Mouse (Mus musculus) kidney, adult 2 months (tissue): ENCODE results near the gene Gm49325.

Experiments used
- CTCF ChIP-seq: fragments of 200-500 bp; conservative IDR thresholded peaks from 2 replicates; pipeline ENCODE4 v1.5.1; 2011; ENCODE audit warnings: low read depth, mild to moderate bottlenecking, control low read depth, low read length, moderate library complexity, mixed read lengths; ENCODE audit not compliant: insufficient read depth, insufficient read length
- POLR2A ChIP-seq: fragments of 200-500 bp; IDR thresholded peaks from one replicate; pipeline ENCODE4 v1.6.1; 2011; ENCODE audit warnings: low read depth, low read length, control low read depth

GRCm38 (mm10) chr10:77687021-77687420 lies 81.0 kb downstream of the Gm49325 start:
- TF ChIP-seq CTCF (no peak), POLR2A (no peak)
